Mouse (Mus musculus) heart, embryonic 11.5 days (tissue): Measurements from ENCODE around the gene Reck. TPM values are rescaled to one million over a fixed set of nuclear protein-coding genes. Genes with fewer than 3 reads are reported as not detected.

ENCODE experiments used
- ATAC-seq: fragments of 200-750 bp; cut with Nextera tagmentation; replicated peaks from 2 replicates; pipeline ENCODE4 v1.8.0; 2017; ENCODE audit warnings: moderate library complexity; ENCODE audit not compliant: insufficient number of reproducible peaks, low FRiP score, low TSS enrichment
- H3K27ac ChIP-seq: fragments of 300-500 bp; sonication (generic); 2 replicates; pipeline ENCODE4 v1.5.1; 2014; ENCODE audit warnings: mild to moderate bottlenecking, low read depth, low read length
- H3K27me3 ChIP-seq: fragments of 300-500 bp; sonication (generic); 2 replicates; pipeline ENCODE4 v1.6.1; 2014; ENCODE audit warnings: mild to moderate bottlenecking, low read length, mixed read lengths; ENCODE audit not compliant: control insufficient read depth, insufficient read depth
- H3K36me3 ChIP-seq: fragments of 300-500 bp; sonication (generic); 2 replicates; pipeline ENCODE4 v1.6.1; 2014; ENCODE audit warnings: mild to moderate bottlenecking, low read length, moderate library complexity, mixed read lengths; ENCODE audit not compliant: control insufficient read depth, insufficient read depth
- H3K4me1 ChIP-seq: fragments of 300-500 bp; sonication (generic); 2 replicates; pipeline ENCODE4 v1.6.1; 2014; ENCODE audit warnings: low read length; ENCODE audit not compliant: control insufficient read depth, insufficient read depth
- H3K4me2 ChIP-seq: fragments of 300-500 bp; sonication (generic); 2 replicates; pipeline ENCODE4 v1.6.1; 2014; ENCODE audit warnings: mild to moderate bottlenecking, moderate library complexity
- H3K4me3 ChIP-seq: fragments of 300-500 bp; sonication (generic); 2 replicates; pipeline ENCODE4 v1.5.1; 2014; ENCODE audit warnings: low read depth, low read length
- H3K9ac ChIP-seq: fragments of 300-500 bp; sonication (generic); 2 replicates; pipeline ENCODE4 v1.6.1; 2014; ENCODE audit warnings: mild to moderate bottlenecking, low read depth, low read length, moderate library complexity
- H3K9me3 ChIP-seq: fragments of 300-500 bp; sonication (generic); replicated peaks from 2 replicates; pipeline ENCODE4 v1.6.1; 2016; ENCODE audit warnings: low read length; ENCODE audit not compliant: control insufficient read depth
- WGBS: fragments of 180-500 bp; shearing (Covaris S2); extraction: QIAGEN DNeasy Blood & Tissue Kit; methylation state at CpG from one replicate; pipeline ENCODE4 v1.1.7; 2014; ENCODE audit not compliant: insufficient replicate concordance; 5-methylcytosine and 5-hydroxymethylcytosine counted together
- polyA plus RNA-seq: library from polyadenylated mRNA; unstranded; fragments of >200 nt; fragmentation: Nextera tagmentation; extraction: Ambion mirVana; gene quantifications from 2 replicates; pipeline ENCODE4 v1.2.1, GENCODE M21; 2014

Gene Reck
- polyA plus RNA-seq, 1 experiment from 2014 or later = 11.8 TPM

- no peaks in the 10 kb centered on the region for H3K36me3 ChIP-seq
- peaks cover 4% of the 10 kb centered on the region; the same call in 1 of the 2 replicates for H3K4me1 ChIP-seq
- no peak overlapping the region for H3K27ac ChIP-seq
- no peak overlapping the region for H3K9ac ChIP-seq
- no peaks in the 10 kb centered on the region for H3K9me3 ChIP-seq
- 84% methylated on average over 19 of the region's 19 CpGs for whole genome bisulfite sequencing
- H3K4me2 ChIP-seq = no peak overlapping the region
- no peak overlapping the region for H3K4me3 ChIP-seq
- no peak for ATAC-seq
- H3K27me3 ChIP-seq = 0 out of 2 replicates have a peak, but pooled peaks cover 2% of the 10 kb centered on the region
These were observed 109.0 kb downstream of the Reck start for GRCm38 (mm10) chr4:43984326-43984725.

- H3K36me3 ChIP-seq = no peaks in the 10 kb centered on the region
These were observed 113.6 kb downstream of the Reck start for GRCm38 (mm10) chr4:43988976-43989375.

DNA sequence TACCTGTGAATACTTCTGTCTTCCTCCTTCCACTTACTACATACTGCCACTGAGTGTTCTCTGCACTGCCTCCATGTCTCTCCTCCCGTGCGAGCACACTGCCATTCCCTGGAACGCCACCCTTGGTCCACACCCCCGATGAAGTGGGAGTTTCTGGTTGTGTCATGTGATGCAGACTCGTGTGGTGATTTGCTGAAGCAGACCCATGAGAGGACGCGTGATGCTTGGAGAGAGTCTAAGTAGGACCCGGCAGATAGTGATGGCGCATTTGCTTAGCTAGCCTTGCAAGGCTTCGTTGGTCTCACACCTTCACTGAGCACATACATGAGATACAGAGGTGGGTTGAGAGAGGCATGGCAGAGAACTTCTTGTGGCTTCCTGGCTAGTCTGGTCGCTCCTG lies 117.7 kb downstream of the Reck start:
- no peak overlapping the region for H3K4me3 ChIP-seq
- no peaks in the 10 kb centered on the region for H3K9me3 ChIP-seq
- H3K4me2 ChIP-seq = no peak overlapping the region
- H3K27me3 ChIP-seq = no peaks in the 10 kb centered on the region
- ATAC-seq = no peak
- H3K4me1 ChIP-seq = no peaks in the 10 kb centered on the region
- no peaks in the 10 kb centered on the region for H3K36me3 ChIP-seq
- no peak overlapping the region for H3K27ac ChIP-seq
- WGBS = 88% methylated on average over 11 of the region's 11 CpGs
- H3K9ac ChIP-seq = no peak overlapping the region

More at GRCm38 (mm10) chr4:43988976-43989375, 113.6 kb downstream of the Reck start:
- Histone ChIP-seq H3K4me3 (no peak overlapping the region), H3K27ac (no peak overlapping the region), H3K27me3 (no peaks in the 10 kb centered on the region), H3K4me1 (no peaks in the 10 kb centered on the region), H3K9me3 (no peaks in the 10 kb centered on the region), H3K9ac (no peak overlapping the region), H3K4me2 (no peak overlapping the region)
- no peak for ATAC-seq
- 84% methylated on average over 3 of the region's 3 CpGs for WGBS

- WGBS = 58% methylated on average over 2 of the region's 2 CpGs
- Histone ChIP-seq H3K27me3 (no peaks in the 10 kb centered on the region), H3K9ac (no peak overlapping the region), H3K4me1 (no peaks in the 10 kb centered on the region), H3K9me3 (no peaks in the 10 kb centered on the region), H3K36me3 (no peaks in the 10 kb centered on the region), H3K4me2 (no peak overlapping the region), H3K4me3 (no peak overlapping the region), H3K27ac (no peak overlapping the region)
- no peak for ATAC-seq
These were observed 119.0 kb downstream of the Reck start for GRCm38 (mm10) chr4:43994342-43994741.

Other genes with a start within 250 kb of the Reck start
- gene Npr2, start 243.6 kb upstream of the Reck start, polyA plus RNA-seq = 7.2 and 7.8 TPM in 2 replicates
- 0.29 and 0.38 TPM in 2 replicates for gene Spag8, start 221.9 kb upstream of the Reck start, polyA plus RNA-seq
- gene Hint2, start 219.1 kb upstream of the Reck start, polyA plus RNA-seq = 128 and 131 TPM in 2 replicates
- gene Tmem8b, start 206.6 kb upstream of the Reck start, polyA plus RNA-seq = 2.7 and 3.3 TPM in 2 replicates
- gene Fam221b, start 206.4 kb upstream of the Reck start, polyA plus RNA-seq = 3.4 and 3.9 TPM in 2 replicates
- gene Olfr70, start 174.7 kb upstream of the Reck start, polyA plus RNA-seq = not detected in 2 replicates
- not detected in 2 replicates for gene Olfr71, start 165.3 kb upstream of the Reck start, polyA plus RNA-seq
- 0.59 and 0.99 TPM in 2 replicates for gene Hrct1, start 148.3 kb upstream of the Reck start, polyA plus RNA-seq
- 0.16 and 0.24 TPM in 2 replicates for gene Spaar, start 145.5 kb upstream of the Reck start, polyA plus RNA-seq
- gene Olfr159, start 104.5 kb upstream of the Reck start, polyA plus RNA-seq = not detected in 2 replicates
- not detected in 2 replicates for gene Olfr156, start 51.6 kb upstream of the Reck start, polyA plus RNA-seq
- 0.03 TPM in 2 replicates for gene Olfr157, start 35.3 kb upstream of the Reck start, polyA plus RNA-seq
- not detected in 2 replicates for gene Olfr155, start 24.0 kb upstream of the Reck start, polyA plus RNA-seq
- 112 and 136 TPM in 2 replicates for gene Glipr2, start 81.9 kb downstream of the Reck start, polyA plus RNA-seq
- gene Ccin, start 108.0 kb downstream of the Reck start, polyA plus RNA-seq = not detected in 2 replicates
- 157 and 162 TPM in 2 replicates for gene Clta, start 128.9 kb downstream of the Reck start, polyA plus RNA-seq
- gene Gne, start 208.6 kb downstream of the Reck start, polyA plus RNA-seq = 31.1 and 32.1 TPM in 2 replicates